Mouse (Mus musculus) lung, embryonic 15.5 days (tissue): ENCODE results near the gene Tanc1. TPM values are rescaled to one million over a fixed set of nuclear protein-coding genes. Genes with fewer than 3 reads are reported as not detected.

Experiments
- ATAC-seq: fragments of 200-750 bp; cut with Nextera tagmentation; 2 replicates; pipeline ENCODE4 v1.8.0; 2017; ENCODE audit warnings: moderate number of reproducible peaks, borderline replicate concordance; ENCODE audit not compliant: low FRiP score, low TSS enrichment; ENCODE audit errors: extremely low read depth
- H3K27ac ChIP-seq: fragments of 300-500 bp; sonication (generic); 2 replicates; pipeline ENCODE4 v1.5.1; 2015; ENCODE audit warnings: moderate library complexity, mild to moderate bottlenecking, inconsistent platforms
- H3K27me3 ChIP-seq: fragments of 300-500 bp; sonication (generic); 2 replicates; pipeline ENCODE4 v1.6.1; 2015; ENCODE audit warnings: inconsistent platforms
- H3K36me3 ChIP-seq: fragments of 300-500 bp; sonication (generic); 2 replicates; pipeline ENCODE4 v1.6.1; 2015; ENCODE audit warnings: inconsistent platforms
- H3K4me1 ChIP-seq: fragments of 300-500 bp; sonication (generic); 2 replicates; pipeline ENCODE4 v1.6.1; 2015; ENCODE audit warnings: inconsistent platforms
- H3K4me2 ChIP-seq: fragments of 300-500 bp; sonication (generic); 2 replicates; pipeline ENCODE4 v1.6.1; 2015; ENCODE audit warnings: inconsistent platforms, mild to moderate bottlenecking, moderate library complexity
- H3K4me3 ChIP-seq: fragments of 300-500 bp; sonication (generic); 2 replicates; pipeline ENCODE4 v1.5.1; 2015; ENCODE audit warnings: mild to moderate bottlenecking, inconsistent platforms
- H3K9ac ChIP-seq: fragments of 300-500 bp; sonication (generic); 2 replicates; pipeline ENCODE4 v1.6.1; 2015; ENCODE audit warnings: inconsistent platforms
- H3K9me3 ChIP-seq: fragments of 300-500 bp; sonication (generic); 2 replicates; pipeline ENCODE4 v1.6.1; 2016; ENCODE audit warnings: inconsistent platforms
- WGBS: fragments of 180-500 bp; shearing (Covaris S2); methylation state at CpG from one replicate; pipeline ENCODE4 v1.1.7; 2015; 5-methylcytosine and 5-hydroxymethylcytosine counted together
- polyA plus RNA-seq: library from polyadenylated mRNA; unstranded; fragments of >200 nt; fragmentation: Nextera tagmentation; extraction: Ambion mirVana; gene quantifications from 2 replicates; pipeline ENCODE4 v1.2.1, GENCODE M21; 2015

The Tanc1 gene
- polyA plus RNA-seq, 1 experiment from 2014 or later: 33.9 TPM

DNA sequence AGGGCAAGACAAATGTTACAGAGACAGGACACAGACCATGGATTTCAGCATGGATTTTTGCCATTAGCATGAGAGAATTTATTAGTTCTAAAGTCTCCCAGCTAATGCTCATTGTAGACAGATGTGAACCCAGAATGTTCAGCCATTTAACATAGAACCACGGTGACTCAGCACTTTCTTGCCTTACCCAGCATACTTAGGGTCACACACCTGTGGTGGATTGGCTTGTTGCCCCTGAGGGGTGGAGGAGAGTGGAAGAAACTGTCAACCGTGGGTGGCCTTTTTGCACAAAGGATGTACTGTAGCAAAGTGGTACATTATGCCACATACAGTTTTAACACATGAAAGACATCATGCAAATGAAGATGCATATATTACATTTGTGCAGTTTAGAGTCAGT, 5.0 kb downstream of the Tanc1 start:
- H3K9me3 ChIP-seq: no peaks in the 10 kb centered on the region
- no peak for ATAC-seq
- no peak overlapping the region for H3K9ac ChIP-seq
- no peak overlapping the region for H3K4me2 ChIP-seq
- H3K4me1 ChIP-seq: peaks cover 46% of the 10 kb centered on the region
- WGBS: 65% methylated on average over 2 of the region's 2 CpGs
- H3K36me3 ChIP-seq: no peaks in the 10 kb centered on the region
- no peaks in the 10 kb centered on the region for H3K27me3 ChIP-seq
- H3K4me3 ChIP-seq: no peak overlapping the region
- H3K27ac ChIP-seq: no peak overlapping the region

- Histone ChIP-seq H3K9ac (no peak overlapping the region), H3K4me2 (no peak overlapping the region), H3K4me1 (peaks cover 48% of the 10 kb centered on the region), H3K27ac (no peak overlapping the region), H3K36me3 (no peaks in the 10 kb centered on the region), H3K9me3 (no peaks in the 10 kb centered on the region), H3K27me3 (no peaks in the 10 kb centered on the region), H3K4me3 (no peak overlapping the region)
- no peak for ATAC-seq
- 66% methylated on average over 7 of the region's 7 CpGs for WGBS
Observed at GRCm38 (mm10) chr2:59618996-59619395, 7.2 kb downstream of the Tanc1 start.

- H3K27me3 ChIP-seq: no peaks in the 10 kb centered on the region
- H3K27ac ChIP-seq: no peak overlapping the region
- H3K36me3 ChIP-seq: no peaks in the 10 kb centered on the region
- no peak overlapping the region for H3K9ac ChIP-seq
- no peaks in the 10 kb centered on the region for H3K9me3 ChIP-seq
- H3K4me2 ChIP-seq: no peak overlapping the region
- ATAC-seq: no peak
- 80% methylated on average over 5 of the region's 5 CpGs for WGBS
- H3K4me3 ChIP-seq: no peak overlapping the region
- H3K4me1 ChIP-seq: peaks cover 39% of the 10 kb centered on the region
Observed at GRCm38 (mm10) chr2:59620601-59621000, 8.8 kb downstream of the Tanc1 start.

GRCm38 (mm10) chr2:59622514-59623139, 10.8 kb downstream of the Tanc1 start:
- no peak overlapping the region for H3K9ac ChIP-seq
- H3K27me3 ChIP-seq: no peaks in the 10 kb centered on the region
- ATAC-seq: 0 out of 2 replicates have a peak, but pooled peaks have one; percentile 53
- peaks cover 38% of the 10 kb centered on the region for H3K4me1 ChIP-seq
- H3K4me3 ChIP-seq: no peak overlapping the region
- no peak overlapping the region for H3K27ac ChIP-seq
- H3K4me2 ChIP-seq: no peak overlapping the region
- no peaks in the 10 kb centered on the region for H3K9me3 ChIP-seq
- 39% methylated on average over 6 of the region's 6 CpGs for WGBS
- H3K36me3 ChIP-seq: no peaks in the 10 kb centered on the region

DNA sequence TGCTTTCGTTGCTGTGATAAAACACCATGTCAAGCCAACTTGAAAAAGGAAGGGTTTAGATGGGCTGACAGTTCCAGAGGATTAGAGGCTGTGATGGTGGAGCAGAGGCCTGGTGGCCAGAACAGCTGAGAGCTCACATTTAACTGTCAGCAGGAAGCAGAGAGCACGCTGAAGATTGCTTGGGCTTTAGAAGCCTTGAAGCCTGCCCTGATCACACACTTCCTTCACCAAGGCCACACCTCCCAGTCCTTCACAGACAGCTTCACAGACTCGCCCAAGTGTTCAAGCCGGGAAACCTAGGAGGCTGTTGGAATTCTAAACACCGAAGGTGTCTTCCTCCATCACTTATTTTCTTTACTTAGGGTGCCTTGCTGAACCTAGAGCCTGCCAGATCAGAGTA, 12.0 kb downstream of the Tanc1 start:
- H3K9ac ChIP-seq: no peak overlapping the region
- no peak overlapping the region for H3K4me3 ChIP-seq
- no peaks in the 10 kb centered on the region for H3K9me3 ChIP-seq
- H3K27ac ChIP-seq: no peak overlapping the region
- no peak overlapping the region for H3K4me2 ChIP-seq
- peaks cover 46% of the 10 kb centered on the region for H3K4me1 ChIP-seq
- WGBS: 55% methylated on average over 5 of the region's 5 CpGs
- no peaks in the 10 kb centered on the region for H3K36me3 ChIP-seq
- no peaks in the 10 kb centered on the region for H3K27me3 ChIP-seq
- ATAC-seq: no peak

GRCm38 (mm10) chr2:59625416-59625815, 13.6 kb downstream of the Tanc1 start:
- no peak overlapping the region for H3K27ac ChIP-seq
- H3K9me3 ChIP-seq: no peaks in the 10 kb centered on the region
- ATAC-seq: no peak
- H3K36me3 ChIP-seq: no peaks in the 10 kb centered on the region
- peaks cover 59% of the 10 kb centered on the region for H3K4me1 ChIP-seq
- no peak overlapping the region for H3K4me3 ChIP-seq
- no peaks in the 10 kb centered on the region for H3K27me3 ChIP-seq
- WGBS: 90% methylated on average over 2 of the region's 2 CpGs
- H3K9ac ChIP-seq: no peak overlapping the region
- no peak overlapping the region for H3K4me2 ChIP-seq

GRCm38 (mm10) chr2:59625927-59626326, 14.1 kb downstream of the Tanc1 start:
- Histone ChIP-seq H3K4me2 (no peak overlapping the region), H3K4me1 (peaks cover 63% of the 10 kb centered on the region), H3K9ac (no peak overlapping the region), H3K4me3 (no peak overlapping the region), H3K9me3 (no peaks in the 10 kb centered on the region), H3K27me3 (no peaks in the 10 kb centered on the region), H3K27ac (no peak overlapping the region), H3K36me3 (no peaks in the 10 kb centered on the region)
- ATAC-seq: no peak
- 61% methylated on average over 8 of the region's 8 CpGs for WGBS

GRCm38 (mm10) chr2:59626422-59626821, 14.6 kb downstream of the Tanc1 start:
- no peak overlapping the region for H3K9ac ChIP-seq
- WGBS: 53% methylated on average over 3 of the region's 3 CpGs
- no peaks in the 10 kb centered on the region for H3K9me3 ChIP-seq
- H3K27me3 ChIP-seq: no peaks in the 10 kb centered on the region
- no peak overlapping the region for H3K4me3 ChIP-seq
- no peak for ATAC-seq
- no peak overlapping the region for H3K4me2 ChIP-seq
- no peaks in the 10 kb centered on the region for H3K36me3 ChIP-seq
- H3K27ac ChIP-seq: no peak overlapping the region
- H3K4me1 ChIP-seq: peaks cover 68% of the 10 kb centered on the region

DNA sequence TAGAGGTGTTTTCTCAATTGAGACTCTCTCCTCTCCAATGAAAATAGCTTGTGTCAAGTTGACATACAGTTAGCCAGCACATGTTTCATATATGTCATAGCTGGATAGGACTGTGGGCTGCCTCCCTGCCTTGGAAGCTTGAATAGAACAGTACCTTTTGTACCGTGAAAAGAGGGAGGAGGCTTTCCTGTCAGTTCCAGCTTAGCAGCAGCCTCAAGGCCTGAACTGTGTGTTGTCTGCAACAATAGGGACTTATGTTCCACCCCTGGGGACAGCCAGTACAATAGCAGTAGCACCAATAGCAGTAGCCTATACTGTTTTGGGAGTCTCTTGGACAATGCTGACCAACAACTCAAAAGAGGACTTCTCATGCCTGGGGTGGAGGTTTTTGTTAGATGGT, 15.7 kb downstream of the Tanc1 start:
- 61% methylated on average over 1 of the region's 1 CpGs for WGBS

GRCm38 (mm10) chr2:59628057-59628901, 16.4 kb downstream of the Tanc1 start:
- Histone ChIP-seq H3K27me3 (no peaks in the 10 kb centered on the region), H3K36me3 (no peaks in the 10 kb centered on the region), H3K4me2 (no peak overlapping the region), H3K9ac (no peak overlapping the region), H3K4me3 (no peak overlapping the region), H3K4me1 (peaks cover 60% of the 10 kb centered on the region), H3K27ac (peak overlapping the region; percentile 45), H3K9me3 (no peaks in the 10 kb centered on the region)
- 48% methylated on average over 17 of the region's 17 CpGs for WGBS
- ATAC-seq: peak; percentile 51

More for the DNA sequence above, 15.7 kb downstream of the Tanc1 start:
- no peak overlapping the region for H3K9ac ChIP-seq
- H3K27me3 ChIP-seq: no peaks in the 10 kb centered on the region
- H3K4me2 ChIP-seq: no peak overlapping the region
- no peaks in the 10 kb centered on the region for H3K9me3 ChIP-seq
- no peak overlapping the region for H3K4me3 ChIP-seq
- no peak for ATAC-seq
- peaks cover 66% of the 10 kb centered on the region for H3K4me1 ChIP-seq
- no peaks in the 10 kb centered on the region for H3K36me3 ChIP-seq
- H3K27ac ChIP-seq: 0 out of 2 replicates have a peak overlapping the region, but pooled peaks have one; percentile 45

DNA sequence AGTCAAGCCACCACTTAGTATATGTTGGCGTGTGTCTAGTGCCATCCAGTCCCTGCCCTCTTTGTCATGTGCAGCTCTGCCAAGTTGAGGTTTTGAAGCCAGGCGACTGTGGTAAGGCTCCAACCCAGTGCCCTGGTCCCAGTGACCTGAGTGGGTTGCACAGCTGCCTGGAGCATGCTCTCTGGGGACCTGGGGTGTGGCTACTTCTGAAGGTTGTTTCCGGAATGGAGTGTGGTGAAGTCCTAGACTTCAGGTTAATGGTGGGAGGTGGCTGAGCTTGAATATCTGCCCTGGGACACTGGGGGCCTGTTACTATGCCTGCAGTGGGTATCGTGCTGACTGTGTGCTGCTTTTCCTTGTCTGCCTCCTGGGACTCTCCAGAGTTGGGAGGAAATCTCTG, 18.0 kb downstream of the Tanc1 start:
- no peaks in the 10 kb centered on the region for H3K36me3 ChIP-seq
- H3K4me2 ChIP-seq: no peak overlapping the region
- ATAC-seq: no peak
- 73% methylated on average over 4 of the region's 4 CpGs for WGBS
- H3K4me1 ChIP-seq: peaks cover 58% of the 10 kb centered on the region
- no peak overlapping the region for H3K4me3 ChIP-seq
- no peak overlapping the region for H3K27ac ChIP-seq
- no peak overlapping the region for H3K9ac ChIP-seq
- no peaks in the 10 kb centered on the region for H3K9me3 ChIP-seq
- H3K27me3 ChIP-seq: no peaks in the 10 kb centered on the region

DNA sequence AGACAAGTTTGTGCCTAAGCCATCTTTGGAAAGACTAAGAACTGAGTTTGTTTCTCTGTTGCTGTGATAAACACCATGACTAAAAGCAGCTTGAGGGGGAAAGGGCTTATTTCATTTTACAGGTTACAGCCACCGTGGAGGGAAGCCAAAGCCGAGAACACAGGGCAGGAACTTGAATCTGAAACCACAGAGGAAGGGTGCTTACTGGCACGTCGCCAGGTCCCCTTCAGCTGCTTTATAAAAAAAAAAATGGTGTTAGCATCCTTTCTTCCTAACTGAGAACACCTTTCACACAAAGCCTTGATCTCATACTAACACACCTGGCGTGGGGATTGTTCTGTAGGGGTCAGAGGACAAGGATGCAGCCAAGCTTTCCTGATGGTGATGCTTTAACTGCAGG, 19.6 kb downstream of the Tanc1 start:
- Histone ChIP-seq H3K4me1 (peaks cover 48% of the 10 kb centered on the region), H3K27ac (no peak overlapping the region), H3K4me2 (no peak overlapping the region), H3K4me3 (no peak overlapping the region), H3K36me3 (no peaks in the 10 kb centered on the region), H3K9ac (no peak overlapping the region), H3K27me3 (no peaks in the 10 kb centered on the region), H3K9me3 (no peaks in the 10 kb centered on the region)
- WGBS: 49% methylated on average over 5 of the region's 5 CpGs
- ATAC-seq: no peak
